Mouse (Mus musculus) liver, embryonic 14.5 days (tissue): Measurements from ENCODE around the gene Tmem164. TPM values are rescaled to one million over a fixed set of nuclear protein-coding genes. Genes with fewer than 3 reads are reported as not detected.

Experiments
- ATAC-seq: fragments of 200-750 bp; cut with Nextera tagmentation; 2 replicates; pipeline ENCODE4 v1.8.0; 2017; ENCODE audit warnings: moderate number of reproducible peaks, mild to moderate bottlenecking, moderate library complexity; ENCODE audit not compliant: insufficient read depth
- DNase-seq, 3 experiments: peaks; one replicate each; pipeline ENCODE4 v3.0.0-alpha.2; 2012 to 2013; ENCODE audit warnings: low read depth in 3 of 3, low spot score in 3 of 3
- H3K27ac ChIP-seq: fragments of 300-500 bp; sonication (generic); 2 replicates; pipeline ENCODE4 v1.5.1; 2014; ENCODE audit warnings: moderate library complexity, mild to moderate bottlenecking, control low read depth, inconsistent platforms
- H3K27me3 ChIP-seq: fragments of 300-500 bp; sonication (generic); 2 replicates; pipeline ENCODE4 v1.6.1; 2014; ENCODE audit warnings: mild to moderate bottlenecking, low read length, moderate library complexity; ENCODE audit not compliant: control insufficient read depth, insufficient read depth
- H3K36me3 ChIP-seq: fragments of 300-500 bp; sonication (generic); replicated peaks from 2 replicates; pipeline ENCODE4 v1.6.1; 2014; ENCODE audit warnings: low read depth; ENCODE audit not compliant: control insufficient read depth, insufficient read depth
- H3K4me1 ChIP-seq, 2 experiments: fragments of 200-500 bp in 1 of 2; fragments of 300-500 bp in 1 of 2; sonication (generic) in 1 of 2; replicated peaks; 2 replicates each; pipeline ENCODE4 v1.6.1; 2012 to 2014; ENCODE audit warnings: antibody characterized with exemption in 1 of 2, inconsistent platforms in 1 of 2, low read length in 1 of 2; ENCODE audit not compliant: control insufficient read depth in 2 of 2, insufficient read depth in 2 of 2
- H3K4me2 ChIP-seq: fragments of 300-500 bp; sonication (generic); 2 replicates; pipeline ENCODE4 v1.6.1; 2014; ENCODE audit warnings: low read depth, mild to moderate bottlenecking, control low read depth, moderate library complexity
- H3K4me3 ChIP-seq, 2 experiments: fragments of 200-500 bp in 1 of 2; fragments of 300-500 bp in 1 of 2; sonication (generic) in 1 of 2; 2 replicates each; pipeline ENCODE4 v1.5.1; 2012 to 2014; ENCODE audit warnings: low read depth in 2 of 2, low read length in 2 of 2, mild to moderate bottlenecking in 2 of 2, control low read depth in 1 of 2, inconsistent platforms in 1 of 2, moderate library complexity in 1 of 2; ENCODE audit not compliant: insufficient read depth in 1 of 2
- H3K9ac ChIP-seq: fragments of 300-500 bp; sonication (generic); replicated peaks from 2 replicates; pipeline ENCODE4 v1.6.1; 2014; ENCODE audit warnings: mild to moderate bottlenecking, control low read depth, moderate library complexity
- H3K9me3 ChIP-seq: fragments of 300-500 bp; sonication (generic); 2 replicates; pipeline ENCODE4 v1.6.1; 2016; ENCODE audit warnings: low read length, mixed read lengths; ENCODE audit not compliant: control insufficient read depth
- CTCF ChIP-seq: IDR thresholded peaks from 2 replicates; pipeline ENCODE4 v1.5.1; 2016; ENCODE audit warnings: antibody characterized with exemption, low read depth, control low read depth
- EP300 ChIP-seq: IDR thresholded peaks from 2 replicates; pipeline ENCODE4 v1.6.1; 2016; ENCODE audit warnings: antibody characterized with exemption, low read depth
- WGBS: fragments of 180-500 bp; shearing (Covaris S2); extraction: QIAGEN DNeasy Blood & Tissue Kit; methylation state at CpG from one replicate; pipeline ENCODE4 v1.1.7; 2014; ENCODE audit not compliant: insufficient replicate concordance; 5-methylcytosine and 5-hydroxymethylcytosine counted together
- polyA plus RNA-seq, 2 experiments: library from polyadenylated mRNA; depleted of rRNA in 1 of 2; stranded (reverse) in 1 of 2; unstranded in 1 of 2; fragments of >200 nt; fragmentation: Nextera tagmentation in 1 of 2; extraction: Ambion mirVana in 1 of 2; gene quantifications; 2 replicates each; pipeline versions ENCODE4 v1.2.1 to v1.2.3; 2012 to 2014

Gene Tmem164
- polyA plus RNA-seq, 2 experiments: 12.6 to 14.3 TPM

GRCm38 (mm10) chrX:142773658-142774057 lies 92.5 kb downstream of the Tmem164 start:
- Histone ChIP-seq H3K36me3 (no peaks in the 10 kb centered on the region; the same call in 1 of the 2 replicates), H3K9ac (no peak overlapping the region), H3K27ac (no peak overlapping the region), H3K9me3 (no peaks in the 10 kb centered on the region), H3K4me2 (no peak overlapping the region), H3K4me3 (no peak overlapping the region), H3K4me1 (peaks cover under 1 to 4% of the 10 kb centered on the region in 2 experiments; a peak in 3 of 4 replicates), H3K27me3 (no peaks in the 10 kb centered on the region)
- no peak for ATAC-seq
- TF ChIP-seq EP300: no peak
- 87% methylated on average over 4 of the region's 4 CpGs for WGBS
- no peak for DNase-seq

GRCm38 (mm10) chrX:142776131-142776530 lies 94.9 kb downstream of the Tmem164 start:
- Histone ChIP-seq H3K4me3 (no peak overlapping the region), H3K9me3 (no peaks in the 10 kb centered on the region), H3K27ac (no peak overlapping the region), H3K36me3 (no peaks in the 10 kb centered on the region; the same call in 1 of the 2 replicates), H3K27me3 (no peaks in the 10 kb centered on the region), H3K9ac (no peak overlapping the region), H3K4me1 (peaks cover 3 to 10% of the 10 kb centered on the region in 2 experiments; a peak in 3 of 4 replicates), H3K4me2 (no peak overlapping the region)
- ATAC-seq: no peak
- DNase-seq: no peak
- TF ChIP-seq CTCF: no peak
- TF ChIP-seq EP300: no peak
- 52% methylated on average over 4 of the region's 4 CpGs for WGBS

- Histone ChIP-seq H3K4me3 (no peak overlapping the region), H3K4me1 (peaks cover 3 to 10% of the 10 kb centered on the region in 2 experiments; a peak in 3 of 4 replicates), H3K9ac (no peak overlapping the region), H3K27me3 (no peaks in the 10 kb centered on the region), H3K4me2 (peak overlapping the region; percentile 45), H3K27ac (peak overlapping the region; percentile 9), H3K9me3 (no peaks in the 10 kb centered on the region), H3K36me3 (no peaks in the 10 kb centered on the region)
- TF ChIP-seq CTCF (no peak), EP300 (no peak)
- DNase-seq (peak; percentile 52 to 58 (median 55)), ATAC-seq (peak; percentile 99)
- 24% methylated on average over 6 of the region's 6 CpGs for WGBS
These were observed 97.4 kb downstream of the Tmem164 start for GRCm38 (mm10) chrX:142778638-142779037.

DNA sequence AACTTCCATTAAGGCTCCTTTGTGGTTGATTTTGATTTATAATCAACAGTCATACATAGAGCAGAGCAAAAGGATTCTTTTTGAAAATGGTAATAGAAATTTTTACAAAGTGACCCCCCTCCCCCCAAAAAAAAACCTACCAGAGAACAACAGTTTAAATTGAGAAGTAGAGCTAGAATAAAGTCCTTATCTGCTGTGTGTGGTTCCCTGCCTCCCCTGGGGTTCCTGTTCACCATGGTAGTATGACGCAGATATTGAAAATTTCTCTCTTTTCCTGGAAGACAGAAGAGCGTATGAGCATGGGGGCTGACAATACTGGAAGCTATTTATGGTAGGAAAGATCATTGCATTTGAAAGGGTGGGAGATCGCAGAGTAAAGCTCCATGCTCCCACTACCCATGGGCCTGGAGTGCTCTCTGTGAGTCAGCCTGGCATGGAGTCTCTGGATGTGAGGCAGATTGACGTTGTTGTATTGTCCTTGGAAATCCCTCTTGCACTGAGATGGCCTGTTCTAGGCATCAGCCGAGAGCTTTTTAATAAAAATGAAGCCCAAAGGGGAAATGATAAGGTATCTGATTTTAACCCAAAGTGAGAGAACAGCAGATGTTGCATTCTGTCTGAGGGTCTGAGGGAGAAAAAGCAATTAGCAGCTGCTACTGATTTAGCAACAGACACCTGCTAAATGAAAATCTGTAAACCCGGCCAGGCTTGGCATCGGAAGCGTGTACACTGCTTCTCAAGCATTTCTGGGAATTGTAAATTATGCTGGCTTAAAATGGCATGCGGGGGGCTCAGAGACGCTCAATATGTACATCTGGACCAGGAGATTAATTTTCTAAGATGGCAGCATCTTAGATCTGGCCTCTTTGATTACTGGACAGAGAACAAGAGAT lies 105.2 kb downstream of the Tmem164 start:
- TF ChIP-seq CTCF (no peak), EP300 (no peak)
- Histone ChIP-seq H3K4me3 (no peak overlapping the region), H3K9ac (no peak overlapping the region), H3K27me3 (no peaks in the 10 kb centered on the region), H3K4me2 (no peak overlapping the region), H3K27ac (no peak overlapping the region), H3K36me3 (no peaks in the 10 kb centered on the region), H3K4me1 (no peaks in the 10 kb centered on the region), H3K9me3 (no peaks in the 10 kb centered on the region)
- no peak for DNase-seq
- no peak for ATAC-seq
- 76% methylated on average over 10 of the region's 10 CpGs for WGBS

DNA sequence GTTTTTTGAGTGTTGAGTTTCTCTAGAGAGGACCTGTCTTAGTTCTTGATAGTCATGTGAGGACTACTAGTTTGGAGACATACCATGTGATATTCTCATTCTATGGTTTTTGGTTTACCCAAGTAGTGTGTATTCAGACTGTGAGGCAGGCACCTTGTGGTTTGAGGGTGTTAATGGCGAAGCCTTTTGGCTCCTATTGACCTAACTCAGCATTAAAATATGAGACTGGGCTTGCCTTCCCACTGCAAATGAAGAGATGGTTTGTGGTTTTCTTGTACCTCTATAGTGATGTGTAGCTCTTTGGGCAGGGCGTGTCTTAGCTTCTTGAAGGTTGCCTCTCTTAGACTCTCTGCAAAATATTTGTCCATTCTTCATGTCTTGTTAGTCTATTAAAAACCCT lies 111.0 kb downstream of the Tmem164 start:
- WGBS: 72% methylated on average over 2 of the region's 2 CpGs
- Histone ChIP-seq H3K4me3 (no peak overlapping the region), H3K36me3 (no peaks in the 10 kb centered on the region), H3K4me1 (no peaks in the 10 kb centered on the region), H3K27ac (no peak overlapping the region), H3K9me3 (no peaks in the 10 kb centered on the region), H3K9ac (no peak overlapping the region), H3K4me2 (no peak overlapping the region), H3K27me3 (no peaks in the 10 kb centered on the region)
- ATAC-seq (no peak), DNase-seq (no peak)
- TF ChIP-seq EP300: no peak
- TF ChIP-seq CTCF: no peak
